Mouse (Mus musculus) embryonic fibroblast, embryonic 13.5 days (primary cell): ENCODE measurements around the gene Gm11487.
"Not testable (repeated sequence)": the region's sequence is repeated elsewhere in the genome, so short reads cannot be mapped to it uniquely, and the experiment has no call there.

Source experiments
- CTCF ChIP-seq: IDR thresholded peaks from 2 replicates; pipeline ENCODE4 v1.5.1; 2011; ENCODE audit warnings: mild to moderate bottlenecking, control low read depth, low read length, moderate library complexity, borderline replicate concordance; ENCODE audit not compliant: insufficient read depth
- POLR2A ChIP-seq: IDR thresholded peaks from 2 replicates; pipeline ENCODE4 v1.6.1; 2011; ENCODE audit warnings: low read depth, mild to moderate bottlenecking, control low read depth, low read length, moderate library complexity

- not testable (repeated sequence) for TF ChIP-seq CTCF, POLR2A
Measured at GRCm38 (mm10) chr4:73404972-73405371, at the start of gene Gm11487.
